Mouse (Mus musculus): Measurements from ENCODE around the gene Uba52.

Uba52 gene

DNA sequence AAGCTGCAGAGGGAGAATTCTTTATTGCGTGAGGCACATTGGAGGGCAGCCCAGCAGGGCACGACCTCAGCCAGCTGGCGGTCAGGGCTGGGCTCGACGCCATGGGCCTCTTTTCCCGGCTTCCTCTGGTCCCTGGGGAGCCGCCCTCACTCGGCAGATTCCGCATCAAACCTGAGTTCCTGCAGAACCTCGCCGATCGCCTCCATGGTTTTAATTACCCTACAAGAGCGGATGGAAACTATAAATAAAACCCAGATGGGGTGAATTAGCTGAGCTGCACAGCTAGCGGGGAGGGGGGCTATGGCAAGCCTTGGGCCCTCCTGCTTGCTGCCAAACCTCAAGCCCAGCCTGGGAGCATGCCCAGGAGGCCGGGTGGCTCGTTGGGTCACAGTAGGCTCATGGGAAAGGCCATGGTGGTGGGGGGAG lies 6.3 kb downstream of the Uba52 start:
- DNase-seq (ENCODE audit: low spot score), result peak; percentile 76

DNA sequence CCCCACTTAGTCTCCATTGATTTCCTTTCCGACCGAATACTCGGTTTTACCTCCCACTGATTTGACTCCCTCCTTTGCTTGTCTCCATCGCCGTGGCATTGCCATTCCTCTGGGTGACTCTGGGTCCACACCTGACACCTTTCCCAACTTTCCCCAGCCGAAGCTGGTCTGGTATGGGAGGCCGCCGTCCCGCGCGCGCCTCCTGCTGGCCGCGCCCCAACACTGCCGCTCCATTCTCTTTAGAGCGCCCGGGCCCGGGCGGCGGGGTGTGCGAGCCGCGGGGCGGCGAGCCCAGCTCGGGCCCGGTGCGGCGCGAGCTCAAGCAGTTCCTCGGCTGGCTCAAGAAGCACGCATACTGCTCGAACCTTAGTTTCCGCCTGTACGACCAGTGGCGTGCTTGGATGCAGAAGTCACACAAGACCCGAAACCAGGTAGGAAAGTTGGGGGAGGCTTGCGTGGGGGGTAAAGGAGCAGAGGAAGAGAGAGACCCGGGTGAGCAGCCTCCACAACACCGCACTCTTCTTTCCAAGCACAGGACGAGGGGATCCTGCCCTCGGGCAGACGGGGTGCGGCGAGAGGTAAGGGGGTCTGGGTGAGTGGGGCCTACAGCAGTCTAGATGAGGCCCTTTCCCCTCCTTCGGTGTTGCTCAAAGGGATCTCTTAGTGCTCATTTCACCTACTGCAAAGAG lies 7.4 kb downstream of the Uba52 start:
- peak; percentile 81 for DNase-seq (ENCODE audit: low spot score)

DNA sequence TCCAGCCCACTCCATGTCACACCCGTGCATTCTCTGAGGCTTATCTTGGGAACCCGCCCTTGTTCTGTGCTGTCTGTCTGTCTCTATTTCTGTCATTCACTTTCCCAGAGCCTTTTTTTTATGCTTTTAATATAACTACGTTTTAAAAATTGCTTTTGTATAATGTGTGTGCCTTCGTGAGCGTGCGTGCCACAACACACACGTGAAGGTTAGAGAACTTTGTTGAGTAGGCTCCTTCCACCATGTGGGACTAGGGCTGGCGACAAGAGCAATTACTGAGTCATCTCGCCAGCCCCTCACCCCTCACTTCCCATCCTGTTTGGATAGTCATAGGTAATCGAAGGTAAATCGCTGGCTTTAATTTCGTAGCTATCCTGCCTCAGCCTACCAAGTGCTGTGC lies 8.1 kb downstream of the Uba52 start:
- no peak for DNase-seq (ENCODE audit: low spot score)

DNA sequence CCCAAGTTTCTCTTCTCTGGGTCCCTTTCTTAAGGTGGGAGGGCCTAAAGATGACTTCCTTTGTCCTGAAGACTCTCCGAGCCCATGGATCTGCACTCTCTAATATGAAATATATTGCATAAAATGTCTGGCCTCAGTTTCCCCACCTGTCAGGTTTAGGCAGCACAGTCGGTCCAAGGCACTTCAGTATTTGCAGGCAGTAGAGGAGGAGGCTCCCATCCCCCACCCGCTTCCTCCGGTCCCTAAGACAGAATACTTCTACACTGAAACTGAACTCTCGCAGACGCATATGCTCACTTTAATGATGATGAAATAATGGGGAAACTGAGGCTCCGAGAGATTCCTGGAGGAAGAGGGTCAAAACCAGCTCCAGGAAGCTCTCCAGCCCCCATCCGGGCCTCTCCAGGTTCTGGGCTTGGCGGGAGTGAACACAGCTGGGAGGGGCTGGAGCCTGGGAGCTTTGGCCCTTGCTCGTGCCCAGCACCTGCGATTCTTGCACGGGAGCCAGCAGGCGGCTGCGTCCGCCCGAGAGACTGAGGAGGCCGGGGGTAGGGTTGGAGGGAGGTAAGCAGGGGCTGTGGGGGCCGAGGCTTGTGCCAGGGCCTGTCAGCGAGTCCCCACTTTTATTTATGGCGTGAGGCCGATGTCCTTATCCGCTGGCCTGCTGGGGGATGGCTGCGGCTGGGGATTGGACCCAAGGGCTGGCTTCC lies 8.6 kb downstream of the Uba52 start:
- no peak for DNase-seq (ENCODE audit: low spot score)

DNA sequence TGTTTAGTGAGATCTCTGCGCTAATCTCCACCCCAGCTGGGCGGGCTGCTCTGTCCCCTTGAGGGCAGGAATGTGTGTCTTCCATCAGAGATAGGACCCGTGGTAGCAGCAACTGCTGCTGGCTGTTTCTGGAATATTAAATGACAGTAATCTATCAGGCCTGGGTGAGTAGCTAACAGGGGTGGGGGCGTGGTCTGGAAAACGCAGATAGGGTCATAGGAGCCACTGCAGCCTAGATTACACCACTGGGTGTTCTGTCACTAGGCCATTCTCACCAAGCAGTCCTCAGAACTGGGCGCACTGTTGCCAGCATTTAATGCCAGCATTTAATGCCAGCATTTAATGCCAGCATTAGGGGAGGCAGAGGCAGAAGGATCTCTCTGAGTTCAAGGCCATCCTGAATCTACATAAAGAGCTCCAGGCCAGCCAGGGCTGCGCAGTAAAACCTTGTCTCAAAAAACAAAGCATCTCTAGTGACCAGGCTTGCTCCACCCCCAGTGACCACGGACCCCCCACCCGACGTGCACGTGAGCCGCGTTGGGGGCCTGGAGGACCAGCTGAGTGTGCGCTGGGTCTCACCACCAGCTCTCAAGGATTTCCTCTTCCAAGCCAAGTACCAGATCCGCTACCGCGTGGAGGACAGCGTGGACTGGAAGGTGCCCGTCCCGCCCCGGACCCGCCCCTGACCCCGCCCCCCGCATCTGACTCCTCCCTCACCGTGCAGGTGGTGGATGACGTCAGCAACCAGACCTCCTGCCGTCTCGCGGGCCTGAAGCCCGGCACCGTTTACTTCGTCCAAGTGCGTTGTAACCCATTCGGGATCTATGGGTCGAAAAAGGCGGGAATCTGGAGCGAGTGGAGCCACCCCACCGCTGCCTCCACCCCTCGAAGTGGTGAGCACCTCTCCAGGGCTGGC lies 10.0 kb downstream of the Uba52 start:
- no peak for DNase-seq (ENCODE audit: low spot score)

DNA sequence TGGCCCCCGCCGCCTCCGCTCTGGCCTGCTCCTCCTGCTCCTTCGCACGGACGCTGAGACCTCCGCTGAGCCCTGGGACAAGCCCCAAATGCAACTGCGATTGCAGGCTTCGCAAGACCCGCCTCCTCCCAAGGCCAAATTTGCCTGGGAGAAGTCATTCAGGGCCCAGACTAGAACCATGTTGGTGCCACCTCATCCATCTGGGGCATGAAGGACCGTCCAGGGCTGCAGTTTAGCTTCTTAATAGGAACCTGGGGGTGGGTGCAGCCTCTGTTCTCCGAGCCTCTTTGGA lies 14.9 kb downstream of the Uba52 start:
- no peak for DNase-seq (ENCODE audit: low spot score)

DNA sequence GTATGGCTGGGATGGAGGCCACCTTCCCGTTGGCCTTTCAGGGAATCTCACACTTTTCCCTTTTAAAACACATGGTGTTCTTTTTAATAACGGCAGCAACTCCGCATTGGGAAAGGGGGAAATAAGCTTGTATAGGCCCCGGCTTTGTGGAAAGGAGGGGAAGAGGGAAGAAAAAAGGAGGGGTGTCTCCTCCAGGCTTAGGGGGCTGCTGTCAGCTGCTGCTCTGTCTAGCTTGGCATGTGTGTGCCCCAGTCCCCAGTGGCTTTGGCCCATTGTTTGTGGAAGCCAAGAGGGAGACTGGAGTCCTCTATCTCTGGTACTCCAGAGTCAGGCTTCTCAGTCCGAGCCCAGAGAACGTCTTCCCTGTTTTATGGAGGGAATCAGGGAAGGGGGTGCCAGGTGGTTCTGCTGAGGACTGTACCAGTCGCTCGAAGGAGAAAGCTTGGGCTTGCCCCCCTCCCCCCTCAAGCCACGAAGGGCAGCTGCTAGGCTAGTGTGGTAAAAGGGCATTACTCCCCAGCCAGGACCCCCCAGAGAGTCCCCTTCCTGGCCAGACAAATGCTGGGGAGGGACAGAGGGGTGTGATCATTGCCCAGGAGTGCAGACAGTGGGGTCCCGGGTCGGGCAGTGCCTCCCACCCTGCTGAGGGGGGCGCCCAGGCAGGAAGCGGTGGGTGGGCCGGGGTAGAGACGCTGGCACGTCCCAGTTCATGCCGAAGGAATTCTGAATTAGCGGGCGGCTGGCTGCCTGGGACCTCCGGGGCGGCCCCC lies 15.4 kb downstream of the Uba52 start:
- no peak for DNase-seq (ENCODE audit: low spot score)

DNA sequence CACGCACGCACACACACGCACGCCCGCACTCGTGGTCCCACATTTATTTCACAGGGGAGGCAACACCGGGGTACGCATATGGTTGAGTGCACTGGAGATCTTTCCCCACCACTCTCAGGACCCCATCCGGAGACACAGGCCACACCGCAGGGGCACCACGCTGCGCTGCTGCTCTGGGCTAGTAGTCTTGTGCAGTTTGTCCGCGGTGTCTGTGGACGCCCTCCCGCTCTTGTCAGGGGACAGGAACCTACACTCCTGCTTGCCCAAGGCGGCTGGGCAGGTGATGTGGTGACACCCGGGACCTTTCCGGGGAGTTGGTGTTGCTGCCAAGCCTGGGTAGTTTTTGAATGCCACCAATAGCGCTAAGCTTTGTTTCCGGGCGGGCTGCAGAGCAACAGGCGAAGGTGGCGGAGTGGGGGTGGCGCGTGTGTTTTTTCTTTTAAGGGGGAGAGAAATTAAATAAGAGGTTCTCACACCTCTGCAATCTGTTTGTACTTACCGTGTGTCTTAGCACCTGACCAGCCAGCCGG lies 16.1 kb downstream of the Uba52 start:
- no peak for DNase-seq (ENCODE audit: low spot score)

DNA sequence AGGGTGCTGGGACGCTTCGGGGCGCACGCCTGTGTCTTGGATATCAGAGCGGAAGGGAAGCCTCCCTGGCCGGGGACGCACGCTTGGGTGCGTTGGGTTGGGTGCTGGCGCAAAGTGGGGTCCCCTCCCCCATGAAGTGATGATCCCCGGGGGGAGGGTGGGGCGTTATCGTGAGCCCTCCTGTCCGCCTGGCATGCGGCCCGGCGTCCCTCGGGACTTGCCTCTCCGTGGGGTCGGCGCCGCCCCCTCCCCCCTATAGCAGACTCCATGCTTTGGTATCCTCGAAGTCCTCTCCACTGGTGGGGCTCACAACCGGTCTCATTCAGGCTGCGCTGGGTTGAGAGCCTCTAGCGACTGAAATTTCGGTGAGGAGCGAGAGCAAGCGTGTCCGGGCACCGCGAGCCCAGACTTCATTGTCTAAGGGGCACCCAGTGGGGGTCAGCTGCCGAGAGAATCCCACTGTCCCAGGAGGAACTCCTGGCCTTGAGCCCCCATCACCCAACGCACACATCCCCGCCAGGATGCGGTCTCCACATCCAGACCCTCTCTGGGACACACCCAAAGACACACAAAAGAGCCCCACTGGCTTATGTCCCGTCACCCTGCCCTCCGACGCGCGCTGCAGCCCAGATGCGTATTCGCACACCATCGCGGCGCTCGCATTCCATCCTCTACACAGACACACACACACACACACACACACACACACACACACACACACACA lies 16.7 kb downstream of the Uba52 start:
- DNase-seq (ENCODE audit: low spot score), result no peak

DNA sequence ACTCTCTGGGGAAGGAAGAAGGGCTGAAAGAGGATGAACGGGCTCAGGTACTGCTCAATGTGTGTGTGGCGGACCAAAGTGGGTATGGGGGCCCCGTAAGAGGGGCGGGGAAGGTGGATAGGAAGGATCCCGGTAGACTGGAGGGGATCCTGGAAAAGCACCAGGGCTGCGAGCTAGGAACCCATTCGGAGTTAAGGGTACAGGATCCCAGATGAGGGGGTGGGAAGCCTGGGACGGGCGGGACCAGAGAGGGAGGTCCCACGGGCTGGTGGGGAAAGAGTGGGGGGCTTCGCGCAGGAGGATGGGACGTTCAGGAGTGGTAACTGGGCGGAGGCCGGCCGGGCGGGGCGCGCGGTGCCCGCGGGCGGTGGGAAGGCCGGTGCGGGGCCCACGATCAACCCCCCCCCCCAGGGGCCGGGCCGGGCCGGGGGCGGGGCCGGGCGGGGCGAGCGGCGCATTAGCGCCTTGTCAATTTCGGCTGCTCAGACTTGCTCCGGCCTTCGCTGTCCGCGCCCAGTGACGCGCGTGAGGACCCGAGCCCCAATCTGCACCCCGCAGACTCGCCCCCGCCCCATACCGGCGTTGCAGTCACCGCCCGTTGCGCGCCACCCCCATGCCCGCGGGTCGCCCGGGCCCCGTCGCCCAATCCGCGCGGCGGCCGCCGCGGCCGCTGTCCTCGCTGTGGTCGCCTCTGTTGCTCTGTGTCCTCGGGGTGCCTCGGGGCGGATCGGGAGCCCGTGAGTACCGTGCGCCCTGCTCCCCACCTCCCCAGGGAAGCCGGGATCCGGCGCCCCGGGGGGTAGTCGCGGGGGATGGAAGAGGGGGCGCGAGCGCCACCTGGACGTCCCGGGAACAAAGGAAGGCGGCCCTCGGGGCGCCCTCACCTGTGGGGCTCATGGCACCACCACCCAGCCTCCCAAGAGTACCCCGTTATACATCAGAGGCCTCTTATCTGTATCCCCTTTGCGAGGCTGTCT lies 17.6 kb downstream of the Uba52 start, which contains the start of gene Crlf1:
TSS of gene Crlf1 (plus strand) at position 495 of the 977 bp plus-strand sequence.
- DNase-seq (ENCODE audit: low spot score), result no peak

DNA sequence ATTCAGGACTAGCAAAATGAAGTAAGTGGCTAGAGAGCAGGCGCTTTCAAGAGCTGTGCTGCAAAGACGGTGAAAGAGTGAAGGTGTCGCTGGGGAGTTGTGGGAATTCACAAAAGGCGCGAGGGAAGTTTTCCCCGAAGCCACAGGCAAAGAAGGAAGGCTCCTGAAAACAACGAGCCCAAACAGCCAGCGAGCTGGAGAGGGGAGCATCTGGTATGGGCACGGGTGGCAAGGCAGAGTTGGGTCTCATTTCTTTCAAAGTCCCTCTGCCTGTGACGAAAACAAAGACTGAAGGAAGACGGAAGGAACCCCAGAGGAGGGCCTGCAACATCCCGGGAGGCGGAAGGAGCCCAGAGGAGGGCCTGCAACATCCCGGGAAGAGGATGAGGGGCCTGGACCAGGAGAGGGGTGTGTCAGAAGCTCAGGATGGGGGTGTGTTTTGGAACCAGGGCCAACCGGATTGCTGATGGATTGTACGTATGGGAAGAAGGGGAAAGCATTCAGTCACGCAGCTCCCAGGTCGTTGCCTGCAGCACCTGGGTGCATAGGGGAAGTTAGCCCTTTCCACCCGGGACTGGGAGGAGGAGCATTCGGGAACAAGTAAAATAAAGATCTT lies 19.6 kb downstream of the Uba52 start:
- no peak for DNase-seq (ENCODE audit: low spot score)

DNA sequence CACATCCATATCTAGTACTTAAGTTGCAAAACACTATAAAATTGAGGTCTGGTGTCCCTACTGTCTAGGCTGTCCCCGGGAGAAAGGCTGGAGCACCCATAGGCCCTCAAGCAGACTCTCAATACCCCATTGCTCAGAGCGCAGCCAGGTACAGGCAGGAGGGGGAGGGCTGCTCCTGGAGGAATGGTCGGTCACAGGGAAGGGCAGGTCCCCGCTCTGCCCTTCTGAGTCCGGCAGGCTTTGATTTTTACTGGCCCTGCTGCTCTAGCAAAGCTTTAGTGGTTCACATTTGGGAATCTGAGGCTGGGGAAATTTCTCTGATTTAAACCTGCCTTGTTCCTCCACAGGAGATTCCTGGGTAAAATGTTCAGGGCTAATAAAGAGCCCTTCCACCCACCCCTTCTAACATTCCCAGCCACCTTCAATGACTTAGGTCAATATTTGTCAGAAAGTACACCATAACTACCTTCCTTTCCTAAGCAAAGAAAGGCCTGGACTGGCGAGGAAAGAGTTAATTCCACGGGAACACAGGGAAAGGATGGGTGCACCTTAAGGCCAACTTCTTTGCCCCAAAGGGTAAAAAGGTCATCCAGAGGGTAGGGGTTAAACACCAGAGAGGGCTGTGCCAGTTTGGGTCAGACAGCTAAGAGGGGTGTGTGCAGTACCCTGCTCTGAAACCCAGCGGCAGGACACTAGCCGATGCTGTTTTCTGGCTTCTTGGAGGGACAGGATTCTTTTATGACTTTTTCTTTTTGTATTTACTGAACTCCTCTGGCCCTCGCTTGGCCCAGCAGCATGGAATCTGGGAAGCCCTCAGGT lies 20.3 kb downstream of the Uba52 start:
- no peak for DNase-seq (ENCODE audit: low spot score)

DNA sequence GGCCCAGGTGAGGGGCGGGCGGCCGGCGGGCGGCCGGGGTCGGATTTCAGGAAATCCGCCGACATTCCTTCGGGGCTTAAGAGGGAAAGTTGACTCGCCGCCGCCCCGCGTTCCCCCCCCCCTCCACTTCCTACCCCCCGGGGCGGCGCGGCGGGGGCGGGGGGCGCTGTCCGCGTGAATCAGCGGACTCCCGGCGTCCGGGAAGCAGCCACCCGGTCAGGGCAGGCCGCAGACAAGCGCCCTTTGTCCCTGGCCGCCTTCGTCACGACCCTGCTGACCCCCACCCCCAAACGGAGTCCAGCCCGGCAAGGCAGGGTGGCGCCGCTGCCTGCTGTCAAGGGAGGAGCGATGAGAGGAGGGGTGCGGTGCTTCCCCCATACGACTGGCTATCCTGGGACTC lies 21.0 kb downstream of the Uba52 start:
- no peak for DNase-seq (ENCODE audit: low spot score)

DNA sequence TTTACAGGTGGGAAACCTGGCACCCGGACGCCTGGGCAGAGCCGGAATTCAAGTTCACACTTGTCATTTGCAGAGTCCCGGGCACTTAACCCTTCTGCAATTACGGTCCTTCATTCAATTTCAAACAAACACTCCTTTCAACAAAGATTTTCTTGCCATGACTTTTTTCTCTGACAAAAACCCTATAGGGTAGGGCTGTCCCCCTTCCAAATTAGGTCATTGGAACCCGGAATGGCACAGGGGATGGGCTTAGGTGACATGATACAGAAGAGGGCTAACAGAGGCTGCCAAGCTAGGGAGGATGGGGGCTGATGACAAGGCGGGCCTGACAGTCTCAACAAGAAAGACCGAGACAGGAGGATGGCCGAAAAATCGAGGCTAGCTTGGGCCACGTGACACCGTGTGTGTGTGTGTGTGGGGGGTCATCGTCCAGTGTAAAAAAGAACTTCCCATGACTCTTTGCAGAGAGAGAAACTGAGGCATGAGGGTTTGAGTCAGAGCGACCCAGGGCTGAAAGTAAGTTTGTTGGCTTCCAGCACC lies 21.6 kb downstream of the Uba52 start:
- DNase-seq (ENCODE audit: low spot score), result no peak

DNA sequence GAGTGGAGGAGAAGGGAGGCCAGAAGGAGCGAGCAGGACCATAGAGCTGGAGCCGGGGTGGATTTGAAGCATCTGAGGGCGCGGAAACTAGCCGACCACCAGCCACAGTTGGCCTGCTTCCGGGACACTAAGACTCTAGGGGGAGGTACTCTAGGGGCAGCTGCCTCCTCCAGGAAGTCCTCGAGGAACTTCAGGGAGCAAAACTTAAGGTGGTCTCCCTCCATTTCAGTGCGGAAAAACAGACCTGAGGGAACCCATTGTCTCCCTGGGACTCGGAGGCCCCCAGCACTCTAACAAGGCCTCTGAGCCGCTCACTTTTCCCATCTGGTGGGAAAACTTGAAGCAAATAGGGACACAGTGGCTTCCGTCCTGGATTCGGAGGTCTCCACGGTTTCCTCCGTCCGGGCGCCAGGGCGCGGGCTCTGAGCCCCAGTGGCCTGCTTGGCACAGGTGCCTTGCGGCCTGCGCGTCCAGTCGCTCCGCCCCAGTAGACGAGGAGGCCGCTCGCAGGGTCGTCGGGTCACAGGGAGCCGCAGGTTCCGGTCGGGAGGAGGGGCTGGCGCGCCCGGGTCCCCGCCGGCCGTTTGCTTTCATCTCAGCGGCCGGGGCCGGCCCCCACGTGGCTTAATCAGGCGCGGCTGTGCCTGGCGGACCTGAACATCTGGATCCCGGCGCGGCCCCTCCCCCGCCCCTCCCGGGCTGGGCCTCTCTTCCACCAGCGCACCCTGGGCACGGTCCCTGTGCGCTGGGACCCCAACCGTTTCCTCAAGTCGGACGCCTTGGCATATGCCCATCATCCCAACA lies 22.4 kb downstream of the Uba52 start:
- DNase-seq (ENCODE audit: low spot score), result peak; percentile 76

DNA sequence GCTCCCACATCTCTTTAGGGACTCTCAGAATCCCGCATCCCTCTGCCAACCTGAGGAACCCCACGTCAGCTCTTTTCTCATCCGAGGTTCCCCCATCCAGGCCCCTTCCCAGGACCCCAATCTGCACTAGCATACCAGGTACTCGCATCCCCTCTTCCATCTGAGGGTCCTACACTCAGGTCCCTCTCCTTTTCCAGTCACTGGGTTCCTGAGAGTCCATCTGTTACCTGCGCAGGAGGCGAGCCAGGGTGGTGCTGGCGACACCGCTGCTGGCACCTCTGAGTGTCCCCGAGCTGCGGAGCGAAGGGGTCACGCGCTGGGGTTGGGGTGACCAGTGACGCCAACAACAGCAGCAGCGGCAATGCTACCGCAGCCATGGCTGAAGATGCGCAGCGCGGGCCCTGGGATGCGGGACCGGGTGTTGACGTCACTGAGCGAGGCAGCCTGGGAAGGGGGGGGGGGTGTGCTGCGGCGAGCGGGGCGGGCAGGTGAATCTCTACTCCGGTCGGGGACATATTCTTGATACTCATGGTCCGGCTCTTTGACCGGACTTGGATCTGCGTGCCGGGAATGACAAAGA lies 23.6 kb downstream of the Uba52 start, which contains the start of gene Tmem59l:
TSS of gene Tmem59l (minus strand) at position 418 of the 580 bp plus-strand sequence.
- DNase-seq (ENCODE audit: low spot score), result no peak

DNA sequence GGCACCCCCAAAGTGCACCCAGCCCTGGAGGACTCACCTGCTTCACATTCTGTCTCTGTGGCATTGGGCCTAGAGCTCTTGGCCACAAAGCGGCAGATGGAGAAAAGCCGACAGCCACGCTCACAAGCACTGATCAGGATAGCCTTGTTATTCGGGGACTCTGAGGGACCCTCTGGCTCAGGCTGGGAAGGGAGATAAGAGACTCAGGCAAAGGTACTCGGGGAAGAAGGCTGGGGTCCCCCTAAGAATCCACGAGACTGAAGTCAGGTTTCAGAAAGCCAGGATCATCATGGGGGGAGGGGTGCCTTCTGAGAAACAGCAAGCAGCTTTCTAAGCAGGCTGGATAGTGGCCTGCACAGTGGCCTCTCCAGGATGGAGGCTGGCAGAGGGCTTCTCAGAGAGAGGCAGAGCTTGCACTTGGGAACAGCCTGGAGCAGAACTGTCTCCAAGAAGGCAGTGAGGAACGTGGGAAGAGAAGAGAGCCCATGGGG lies 24.4 kb downstream of the Uba52 start:
- no peak for DNase-seq (ENCODE audit: low spot score)

Measured in embryo, embryonic 10.5 days (tissue).